Mouse (Mus musculus) megakaryocyte-erythroid progenitor cell, adult 5-6 weeks (primary cell): ENCODE results near the gene Sbk3. TPM values are rescaled to one million over a fixed set of nuclear protein-coding genes. Genes with fewer than 3 reads are reported as not detected.

Source experiments
- ATAC-seq: replicated peaks from 2 replicates; pipeline ENCODE4 v1.8.0; 2016; ENCODE audit warnings: mild to moderate bottlenecking, inconsistent platforms; ENCODE audit not compliant: severe bottlenecking, poor library complexity, low FRiP score, low TSS enrichment
- total RNA-seq, 2 experiments: library from RNA; stranded (forward) in 1 of 2; stranded (reverse) in 1 of 2; fragments of 200-1000, 215-1000 nt in 1 of 2; fragments of >200 nt in 1 of 2; fragmentation: Nextera tagmentation in 1 of 2; gene quantifications; 2 replicates each; pipeline ENCODE4 v1.2.3; 2014 to 2017

The Sbk3 gene
- total RNA-seq, 2 experiments from 2014 or later, result not detected

DNA sequence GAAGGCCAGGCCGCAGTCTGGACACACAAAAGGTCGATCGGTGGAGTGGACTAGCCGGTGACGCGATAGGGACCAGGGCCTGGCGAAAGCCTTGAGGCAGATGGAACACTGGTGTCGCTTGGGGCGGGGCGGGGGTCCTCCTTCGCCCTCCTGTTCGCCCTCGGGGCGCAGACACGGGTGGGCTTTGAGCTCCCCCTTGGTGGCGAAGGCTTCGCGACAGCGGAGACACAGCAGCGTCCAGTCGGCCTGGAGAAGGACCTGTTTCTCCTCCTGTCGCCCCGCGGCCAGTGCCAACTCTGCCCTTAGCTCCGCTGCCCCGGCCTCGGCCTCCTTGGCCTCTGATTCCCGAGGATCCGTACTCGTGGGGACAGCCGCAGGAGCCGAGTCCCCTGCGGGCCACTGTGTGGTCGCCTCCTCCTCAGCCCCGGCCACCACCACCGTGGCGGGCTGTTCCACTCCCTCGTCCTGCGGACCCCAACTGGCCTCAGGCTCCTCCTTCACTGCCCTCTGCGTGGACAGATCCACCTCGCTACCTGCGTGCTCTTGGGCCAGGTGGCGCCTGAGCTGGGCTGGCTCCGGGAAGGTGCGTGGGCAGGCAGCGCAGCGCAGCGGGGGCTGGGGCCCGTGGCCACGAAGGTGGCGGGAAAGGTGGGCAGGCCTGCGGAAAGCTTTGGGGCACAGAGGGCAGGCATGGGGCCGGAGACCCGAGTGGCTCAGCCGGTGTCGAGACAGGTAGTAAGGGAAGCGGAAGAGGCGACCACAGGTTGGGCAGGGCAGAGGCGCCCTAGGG, 23.2 kb upstream of the Sbk3 start:
- ATAC-seq, result no peak

DNA sequence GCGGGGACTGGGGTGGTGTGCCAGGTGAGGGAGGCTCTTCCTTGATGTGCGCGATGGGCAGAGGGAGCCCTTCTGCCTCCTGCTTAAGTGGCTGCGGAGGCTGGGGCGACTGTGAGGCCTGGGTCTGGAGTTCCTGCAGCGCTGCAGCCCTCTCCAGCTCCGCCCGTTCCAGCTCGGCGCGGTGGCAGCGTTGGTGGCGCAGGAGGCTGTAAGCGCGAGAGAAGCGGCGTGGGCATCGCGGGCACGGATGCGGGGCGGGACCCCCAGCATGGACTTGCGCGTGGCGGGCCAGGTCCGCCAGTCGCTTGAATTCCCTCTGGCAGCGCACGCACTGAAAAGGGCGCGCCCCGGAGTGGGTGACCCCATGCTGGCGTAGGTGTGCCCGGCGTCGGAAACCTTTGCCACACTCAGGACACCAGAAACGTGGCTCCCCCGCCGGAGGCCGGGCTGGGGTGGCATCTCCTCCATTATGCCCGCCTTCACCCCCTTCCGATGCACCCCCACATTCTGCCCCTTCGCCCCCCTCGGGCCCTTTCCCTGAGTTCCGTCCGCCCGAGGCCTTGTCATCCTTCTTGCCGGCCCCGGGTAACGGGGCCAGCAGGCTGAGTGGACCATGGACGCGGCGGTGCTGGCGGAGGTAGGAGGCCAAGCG, 22.5 kb upstream of the Sbk3 start:
- ATAC-seq, result no peak

DNA sequence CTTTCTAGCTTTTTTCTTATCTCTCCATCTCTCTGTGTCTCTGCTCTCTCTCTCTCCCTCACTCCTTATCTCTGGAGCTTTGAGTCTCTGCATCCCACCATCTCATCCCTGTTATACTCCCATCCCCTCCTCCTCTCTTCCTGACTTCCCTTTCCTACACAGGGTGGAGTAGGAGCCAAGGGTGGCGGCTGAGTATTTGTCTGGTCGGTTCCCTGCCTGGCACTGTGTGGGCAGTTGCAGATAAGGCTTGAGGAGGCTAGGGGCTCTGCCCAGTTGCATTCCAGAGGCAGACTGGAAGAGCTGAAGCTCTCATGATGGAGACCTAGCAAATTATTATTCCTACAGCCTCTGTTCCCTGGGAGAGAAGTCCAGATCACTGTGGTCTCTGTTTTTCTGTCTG, 17.3 kb upstream of the Sbk3 start:
- no peak for ATAC-seq

DNA sequence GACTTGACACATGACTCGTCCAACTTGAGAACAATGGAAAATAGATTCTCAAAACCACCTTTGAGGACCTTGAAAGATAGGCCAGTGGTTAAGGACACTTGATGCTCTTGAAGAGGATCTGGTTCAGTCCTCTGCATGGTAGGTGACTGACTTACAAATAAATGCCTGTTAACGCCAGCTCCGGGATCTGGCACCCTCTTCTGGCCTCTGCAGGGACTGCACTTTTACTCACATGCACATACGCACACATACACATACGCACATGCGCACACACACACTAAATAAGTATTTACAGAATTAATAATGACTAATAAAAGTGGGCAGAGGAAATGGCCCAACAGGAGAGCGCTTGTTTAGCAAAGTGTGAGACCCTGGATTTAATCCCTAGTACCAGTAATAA, 5.9 kb upstream of the Sbk3 start:
- no peak for ATAC-seq

DNA sequence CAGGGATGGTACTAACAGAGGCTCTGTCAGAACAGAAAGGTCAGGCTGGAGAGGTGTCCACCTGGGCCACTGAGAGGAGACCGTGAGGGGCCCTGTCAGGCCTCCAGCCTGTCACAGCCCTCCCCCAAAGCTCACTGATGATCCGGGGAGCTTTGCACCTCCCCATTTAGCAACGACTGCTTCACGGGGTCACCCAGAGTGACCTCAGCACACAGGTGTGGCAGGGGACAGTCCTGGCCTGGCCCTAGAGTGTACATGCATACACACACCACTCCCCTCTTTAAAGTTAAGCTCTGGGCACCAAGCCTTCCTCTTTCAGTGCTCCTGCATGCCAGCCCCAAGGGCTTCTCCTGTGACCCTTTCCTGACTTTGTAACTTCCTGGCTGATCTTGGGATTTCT, 4.5 kb upstream of the Sbk3 start:
- no peak for ATAC-seq

DNA sequence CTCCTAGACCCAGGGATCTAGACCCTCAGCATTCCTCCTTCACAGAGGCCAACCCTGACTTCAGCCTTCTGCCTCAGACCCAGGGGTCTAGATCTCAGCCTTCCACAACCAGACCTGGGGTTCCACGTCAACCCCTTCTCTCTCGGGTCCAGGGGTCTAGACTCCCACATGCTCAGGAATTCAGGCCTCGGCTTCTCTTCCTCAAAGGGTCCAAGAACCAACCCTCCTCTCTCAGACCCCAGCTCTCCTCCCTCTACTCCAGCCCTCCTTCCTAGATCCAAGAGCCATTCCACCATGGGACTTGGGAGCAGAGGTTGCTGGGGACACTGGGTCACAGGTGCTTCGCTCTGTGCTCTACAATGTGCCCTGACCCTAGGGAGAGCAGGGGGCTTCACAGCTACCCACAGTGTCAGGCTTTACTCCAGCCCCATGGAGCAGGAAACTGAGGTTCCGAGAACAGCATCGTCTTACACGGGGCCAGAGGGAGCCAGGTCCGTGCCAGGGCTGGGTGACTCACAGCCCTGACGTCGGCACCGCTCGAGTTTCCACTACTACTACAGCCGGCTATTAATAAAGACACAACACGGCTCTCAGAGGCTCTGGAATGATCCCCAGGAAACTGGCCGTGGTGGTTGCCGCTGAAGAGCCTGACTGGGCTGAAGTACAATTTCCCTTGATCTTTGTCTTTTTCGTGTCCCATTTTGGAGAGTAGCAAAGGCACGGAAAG, 1.5 kb upstream of the Sbk3 start:
- ATAC-seq, result no peak

DNA sequence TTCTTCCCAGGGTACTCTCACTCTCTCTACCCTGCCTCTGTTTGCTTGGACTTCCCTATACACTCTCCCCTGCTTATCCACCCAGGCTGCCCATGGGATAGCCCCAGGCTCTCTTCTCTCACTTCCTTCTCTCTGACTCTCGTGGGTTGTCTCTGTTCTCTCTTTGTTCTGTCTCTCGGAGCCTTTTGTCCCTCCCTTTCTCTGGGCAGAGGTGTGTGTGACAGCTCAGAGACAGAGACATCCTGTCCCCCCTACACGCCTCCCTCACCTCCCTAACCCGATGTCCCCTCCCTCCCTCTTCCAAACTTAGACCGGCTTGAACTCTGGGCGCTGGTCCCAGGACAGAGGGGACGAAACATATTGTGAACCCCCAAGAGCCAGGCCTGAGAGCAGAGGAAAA, 742 bp upstream of the Sbk3 start:
- no peak for ATAC-seq

DNA sequence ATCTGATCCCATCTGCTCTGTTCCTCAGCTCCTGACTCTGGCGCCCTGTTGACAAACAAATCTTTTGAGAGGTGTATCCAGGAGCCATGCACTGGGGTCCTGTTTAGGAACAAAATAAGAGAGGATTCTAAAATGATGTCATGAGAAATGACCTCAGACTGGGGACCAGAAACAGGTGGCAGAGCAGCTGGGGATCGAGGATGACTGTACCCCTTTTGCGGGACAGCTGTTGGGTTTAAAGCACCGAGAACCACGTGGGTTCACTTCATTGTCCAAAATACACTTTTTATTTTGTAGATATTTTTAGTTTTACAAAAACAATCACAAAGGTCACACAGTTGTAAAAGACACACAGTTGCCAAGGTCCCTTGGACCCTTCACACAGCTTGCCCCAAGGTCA, 6.0 kb downstream of the Sbk3 start:
- no peak for ATAC-seq

DNA sequence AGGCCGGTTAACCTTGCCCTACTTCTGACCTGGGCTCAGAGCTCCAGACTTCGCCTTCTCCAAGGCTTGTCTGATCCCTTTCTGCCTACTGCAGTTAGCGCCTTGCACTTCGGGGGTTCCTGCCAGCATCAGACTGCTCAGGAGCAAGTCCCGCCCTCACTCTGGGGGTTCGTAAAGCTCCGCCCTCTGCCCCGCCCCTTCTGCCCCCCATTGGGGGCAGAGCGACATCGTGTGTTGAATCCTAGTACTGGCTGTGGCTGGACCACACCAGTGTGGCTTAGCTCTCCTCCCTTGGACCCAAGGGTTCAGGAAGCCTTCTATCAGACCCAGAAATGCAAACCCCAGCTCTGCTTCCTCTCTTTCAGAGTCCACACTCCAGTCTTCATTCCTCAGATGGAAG, 6.7 kb downstream of the Sbk3 start, which contains the start of gene Sbk2:
Gene Sbk2 (minus strand): TSS at position 135 of the 400 bp plus-strand sequence.
- ATAC-seq, result peak; percentile 94

DNA sequence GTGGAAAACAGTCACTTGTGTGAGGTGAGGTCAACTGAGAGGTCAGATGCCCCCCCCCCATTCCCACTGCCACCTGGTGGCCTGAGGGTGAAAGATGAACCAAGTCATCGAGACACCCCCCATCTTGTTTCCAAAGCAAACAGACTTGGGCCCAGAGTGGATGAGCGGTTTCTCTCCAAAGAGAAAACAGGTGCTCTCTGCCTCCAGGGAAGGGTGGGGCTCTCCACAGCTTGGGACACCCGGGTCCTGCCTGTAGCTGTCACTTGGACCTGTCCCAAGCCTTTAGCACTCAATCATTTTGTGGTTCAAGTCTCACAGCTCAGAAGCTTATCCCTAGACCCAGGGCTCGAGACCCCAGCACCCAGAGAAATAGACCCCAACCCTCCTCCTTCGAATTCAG, 7.4 kb downstream of the Sbk3 start:
- no peak for ATAC-seq

DNA sequence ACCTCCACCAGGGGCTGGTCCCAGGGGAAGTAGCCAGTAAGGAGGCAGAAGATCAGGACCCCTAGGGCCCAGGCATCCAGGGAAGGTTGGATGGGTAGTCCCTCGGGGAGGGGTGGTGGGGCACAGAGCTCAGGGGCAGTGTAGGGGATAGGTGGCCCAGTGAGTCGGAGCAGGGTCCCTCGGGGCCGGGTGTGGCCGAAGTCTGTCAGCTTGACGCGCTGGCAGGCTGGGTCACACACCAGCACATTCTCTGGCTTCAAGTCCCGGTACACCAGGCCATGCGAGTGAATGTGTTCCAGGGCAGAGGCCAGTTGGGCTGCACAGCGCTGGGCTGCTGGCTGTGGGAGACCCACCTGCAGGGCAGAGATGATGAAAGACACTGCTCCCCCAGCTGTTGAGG, 13.6 kb downstream of the Sbk3 start:
- no peak for ATAC-seq

DNA sequence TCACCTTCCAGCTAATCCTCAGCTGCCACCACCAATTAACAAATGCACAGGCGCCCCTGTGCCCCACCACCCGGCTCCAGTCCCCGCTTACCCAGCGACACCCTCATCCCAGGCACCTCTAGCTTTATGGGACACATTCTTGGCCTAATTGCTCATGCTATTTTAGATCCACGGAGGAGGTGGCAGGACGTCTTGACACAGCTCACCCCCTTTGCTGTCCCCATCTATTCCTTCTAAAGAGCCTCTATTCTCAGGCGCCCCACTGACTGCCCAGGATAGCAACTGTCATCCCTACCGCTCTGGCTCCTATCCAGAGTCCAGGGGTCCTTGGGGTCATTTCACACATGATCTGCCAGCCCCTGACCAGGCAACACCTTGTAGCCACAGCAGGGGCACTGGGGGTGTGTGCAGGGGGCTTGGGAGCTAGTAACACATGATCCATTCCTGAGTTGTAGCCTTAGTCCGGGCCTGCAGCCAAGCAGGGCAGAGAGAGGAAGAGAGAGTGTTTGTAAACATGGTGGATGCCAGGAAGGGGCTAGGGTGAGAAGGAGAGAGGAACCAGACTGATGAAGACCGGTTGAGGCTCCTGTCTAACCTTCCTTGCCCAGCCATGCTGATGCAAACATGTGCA, 17.0 kb downstream of the Sbk3 start:
- no peak for ATAC-seq

DNA sequence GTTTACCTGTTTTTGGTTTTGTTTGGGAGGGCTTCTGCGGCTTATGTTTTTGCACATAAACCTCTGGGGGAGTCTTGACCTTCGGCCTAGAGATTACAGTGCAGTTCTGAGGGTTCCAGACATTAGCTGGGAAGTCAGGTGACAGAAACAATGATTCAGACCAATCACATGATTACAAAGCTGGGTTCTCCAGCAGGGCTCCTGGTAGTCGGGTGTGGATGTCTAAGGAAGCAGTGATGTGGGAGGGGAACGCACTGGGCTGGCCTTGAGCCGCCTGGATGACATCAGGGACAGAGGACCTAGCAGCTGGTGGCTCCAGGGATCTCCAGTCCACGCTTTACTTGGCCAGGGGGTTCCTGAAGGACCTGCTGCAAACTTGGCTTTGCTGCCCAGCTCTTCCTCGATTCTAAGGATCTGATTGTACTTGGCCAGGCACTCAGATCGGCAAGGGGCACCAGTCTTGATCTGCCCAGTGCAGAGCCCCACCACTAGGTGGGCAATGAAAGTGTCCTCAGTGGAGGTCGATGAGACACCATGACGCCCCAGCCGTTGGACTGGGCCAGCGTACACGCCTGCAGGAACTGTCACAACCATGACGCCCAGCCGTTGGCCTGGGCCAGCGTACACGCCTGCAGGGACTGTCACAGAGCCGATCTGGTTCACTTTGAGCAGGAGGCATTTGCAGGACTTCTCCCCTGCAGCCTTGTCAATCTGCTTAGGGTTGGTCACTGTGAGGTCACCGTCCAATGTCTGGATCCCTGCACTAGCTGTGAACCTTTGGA, 20.2 kb downstream of the Sbk3 start:
- no peak for ATAC-seq

DNA sequence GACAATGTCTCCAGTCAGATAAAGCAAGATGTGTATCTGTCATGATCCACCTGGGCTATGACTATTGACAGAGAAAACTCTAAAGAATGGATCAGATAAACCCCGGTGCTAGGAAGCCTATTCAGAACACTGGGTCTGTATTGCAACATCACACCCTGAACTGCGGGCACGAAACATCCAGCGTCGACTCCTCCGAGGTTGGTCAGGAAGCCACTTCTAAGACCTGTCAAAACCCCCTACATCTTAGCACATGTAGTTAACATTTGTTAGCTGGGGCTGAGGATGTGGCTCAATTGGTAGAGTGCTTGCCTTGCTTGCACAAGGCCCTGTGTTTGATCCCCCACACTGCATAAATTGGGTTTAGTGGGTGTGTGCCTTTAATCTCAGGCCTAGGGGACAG, 22.6 kb downstream of the Sbk3 start:
- no peak for ATAC-seq

DNA sequence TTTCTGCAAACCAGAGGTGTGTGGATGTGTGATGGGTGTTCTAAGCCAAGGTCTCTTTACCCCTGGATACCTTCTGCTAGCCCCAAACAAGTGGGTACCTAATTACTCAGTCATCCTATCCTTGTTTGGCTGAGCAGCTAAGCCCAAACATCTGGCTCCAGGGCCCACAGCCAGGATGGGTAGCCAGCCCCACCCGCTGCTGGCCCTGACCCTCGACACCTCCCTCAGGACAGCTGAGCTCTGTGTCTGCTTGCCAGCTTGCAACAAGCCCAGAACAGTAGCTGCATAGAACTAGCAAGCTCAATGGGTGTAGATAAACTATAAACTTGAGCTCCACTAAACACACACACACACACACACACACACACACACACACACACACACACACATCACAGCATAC, 23.1 kb downstream of the Sbk3 start:
- ATAC-seq, result no peak

DNA sequence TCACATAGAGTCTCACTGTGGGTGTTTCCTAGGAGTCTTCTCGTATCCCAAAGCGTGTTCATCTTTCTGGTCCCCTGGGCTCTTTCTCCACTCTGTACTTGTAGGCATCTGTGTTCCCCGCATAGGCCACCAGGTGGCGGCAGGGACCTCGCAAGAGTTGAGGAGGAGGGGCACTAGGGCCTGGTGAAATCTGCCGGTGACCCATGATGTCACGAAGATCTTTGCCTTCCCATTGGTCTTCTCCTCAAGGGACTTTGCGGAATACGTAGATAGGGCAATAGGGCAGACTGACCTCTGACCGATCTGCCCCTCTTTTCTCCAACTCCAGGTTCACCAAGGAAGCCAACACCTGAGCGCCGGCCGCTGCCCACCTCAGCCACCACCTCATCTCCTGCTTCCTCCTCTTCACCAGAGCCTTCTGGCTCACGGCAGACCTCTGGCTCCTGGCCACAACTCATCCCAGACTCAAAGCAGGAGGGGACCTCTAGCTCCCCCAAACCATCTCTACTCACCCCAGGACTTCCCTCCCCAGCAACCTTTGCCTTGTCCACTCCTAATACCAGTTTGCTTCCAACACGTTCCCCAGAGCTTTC, 27.6 kb downstream of the Sbk3 start:
- ATAC-seq, result peak; percentile 91

DNA sequence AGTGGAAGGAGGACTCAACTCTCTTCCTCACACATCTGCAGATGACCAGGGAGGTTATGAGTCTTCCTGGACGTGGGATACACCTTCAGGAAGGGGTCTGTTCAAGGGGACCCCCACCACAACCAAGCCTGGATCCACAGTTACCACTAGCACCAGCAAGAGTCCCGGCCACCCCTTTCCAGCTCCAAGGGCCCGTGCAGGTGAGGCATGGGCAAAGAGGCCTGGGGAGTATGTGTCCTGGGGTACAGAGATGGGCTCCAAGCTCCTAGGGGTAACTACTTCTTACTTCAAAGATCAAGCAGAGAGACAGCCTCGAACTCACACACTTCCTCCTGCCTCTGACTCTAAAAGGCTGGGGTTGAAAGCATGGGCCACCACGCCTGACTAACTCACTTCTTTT, 28.3 kb downstream of the Sbk3 start:
- no peak for ATAC-seq

DNA sequence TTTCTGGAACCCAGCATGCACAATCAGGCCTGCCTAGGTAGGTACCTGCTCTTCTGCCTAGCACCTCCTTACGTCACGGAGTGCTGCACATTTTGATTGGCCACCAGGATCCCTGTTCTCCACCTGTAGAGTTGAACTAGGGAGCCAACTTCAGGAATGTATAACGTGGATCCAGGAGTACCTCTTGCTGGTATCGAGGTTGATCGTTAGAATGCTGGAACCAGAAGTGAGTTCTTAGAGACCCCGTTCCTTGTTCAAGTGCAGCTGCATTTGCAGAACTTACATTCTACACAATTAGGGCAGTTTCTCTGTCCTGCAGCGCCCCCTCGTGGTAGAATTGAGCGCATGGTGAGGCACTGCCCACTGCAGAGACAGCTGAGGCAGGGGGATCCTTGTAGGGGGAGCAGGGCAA, 30.9 kb downstream of the Sbk3 start:
- peak; percentile 44; the same call in 1 of the 2 replicates for ATAC-seq

DNA sequence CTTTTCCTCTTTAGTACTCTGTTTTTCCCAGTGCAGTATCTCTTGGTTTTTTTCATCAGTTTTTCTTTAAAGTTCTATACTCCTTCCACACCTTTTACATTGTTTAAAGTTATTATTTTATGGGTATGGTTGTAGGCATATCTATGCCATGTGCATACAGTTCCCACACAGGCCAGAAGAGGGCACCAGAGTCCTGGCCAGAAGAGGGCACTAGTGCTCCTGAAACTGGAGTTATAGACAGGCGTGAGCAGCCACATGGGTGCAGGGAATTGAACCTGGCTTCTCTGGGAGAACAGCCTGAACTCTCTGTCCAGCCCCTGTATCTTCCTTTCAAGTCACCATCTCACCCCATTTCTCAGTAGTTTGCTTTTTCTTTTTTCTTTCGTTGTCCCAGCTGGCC, 32.5 kb downstream of the Sbk3 start:
- peak; percentile 66 for ATAC-seq
